Comparison of ENCODE assay signal across 29 mouse cellular contexts in the genomic region with DNA sequence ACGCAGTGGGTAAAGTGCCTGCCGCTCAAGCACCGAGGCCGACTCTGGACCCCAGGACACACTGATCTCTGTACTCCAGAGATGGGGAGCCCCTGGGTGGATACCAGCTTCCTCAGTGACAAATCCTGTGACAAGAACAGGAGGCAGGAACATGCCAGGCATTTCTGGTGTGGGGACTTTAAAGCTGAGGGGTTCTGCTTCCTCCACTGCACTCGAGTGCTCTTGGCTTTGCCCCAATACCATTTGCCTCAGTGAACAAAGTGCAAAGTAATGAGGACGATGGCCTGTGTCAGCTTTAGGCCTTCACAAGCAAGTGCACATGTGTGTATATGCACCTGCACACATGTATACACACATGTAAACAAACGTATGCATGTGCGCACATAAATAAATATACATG.
DNase-seq lines count a peak whose midpoint lies in the region; ATAC-seq and TF ChIP-seq lines count a peak whose summit lies in the region.
"Had no signal": no experiment of that assay in that cellular context is flagged by ENCODE, and none has a peak within 500 bp of the region (broad histone marks: within the 10 kb centered on the region; RNA-seq: fewer than 3 reads in every experiment).

No protein-coding gene starts in this region.

- DNase-seq in cerebellum, postnatal 10 days = peak; percentile 49 to 55
- DNase-seq in cerebellum, adult 9-11 months = no peak
- DNase-seq in heart, adult 11 months = peak; percentile 51
- DNase-seq in heart, postnatal 10 days = no peak
- DNase-seq in hindbrain, postnatal 0 days (ENCODE audit: low spot score) = peak; percentile 18
- DNase-seq in hindbrain, embryonic 11.5 days (ENCODE audit: low spot score) = no peak
- DNase-seq in left cerebral cortex, postnatal 4 days = peak; percentile 10
- no peak for DNase-seq in left cerebral cortex, postnatal 10 days (ENCODE audit: extremely low spot score in 1 of 2, low spot score in 2 of 2)
- DNase-seq: adrenal gland, adult 8-10 months; adrenal gland, postnatal 14 days; adrenal gland, postnatal 36 days; B cell, adult 2 months; cerebellum, adult 11-12 months; cerebellum, adult 2 months; cerebellum, adult 9-10 months; cerebellum, postnatal 36 days; embryo, embryonic 11 days had no signal

- no peaks in the 10 kb centered on the region for H3K27me3 ChIP-seq in hindbrain, postnatal 0 days (ENCODE audit: insufficient read depth, low read length)
- no peaks in the 10 kb centered on the region for H3K27me3 ChIP-seq in hindbrain, embryonic 11.5 days (ENCODE audit: control insufficient read depth, insufficient read depth, low read length)
- H3K27me3 ChIP-seq: CH12.LX; embryonic facial prominence, embryonic 13.5 days; embryonic facial prominence, embryonic 15.5 days; forebrain, embryonic 12.5 days; Patski had no signal

- intact Hi-C loops in heart, postnatal 10 days (cut with DNase I) = no loop called here
- intact Hi-C loops in left cerebral cortex, postnatal 4 days (cut with DNase I) = no loop called here
- intact Hi-C loops in left cerebral cortex, postnatal 10 days (cut with DNase I) = no loop called here

- no peak overlapping the region for H3K9ac ChIP-seq in hindbrain, postnatal 0 days (replicated peaks; ENCODE audit: low read length)
- H3K9ac ChIP-seq in hindbrain, embryonic 11.5 days (ENCODE audit: low read depth, low read length) = no peak overlapping the region
- H3K9ac ChIP-seq: embryonic facial prominence, embryonic 13.5 days; embryonic facial prominence, embryonic 15.5 days; forebrain, embryonic 12.5 days had no signal

- H3K4me2 ChIP-seq in hindbrain, postnatal 0 days (ENCODE audit: low read depth, low read length) = no peak overlapping the region
- no peak overlapping the region for H3K4me2 ChIP-seq in hindbrain, embryonic 11.5 days (replicated peaks; ENCODE audit: low read depth, low read length)
- H3K4me2 ChIP-seq: embryonic facial prominence, embryonic 13.5 days; embryonic facial prominence, embryonic 15.5 days; forebrain, embryonic 12.5 days had no signal

- no peak overlapping the region for H3K27ac ChIP-seq in hindbrain, postnatal 0 days
- no peak overlapping the region for H3K27ac ChIP-seq in hindbrain, embryonic 11.5 days (ENCODE audit: low read depth, low read length)
- H3K27ac ChIP-seq: embryonic facial prominence, embryonic 13.5 days; embryonic facial prominence, embryonic 15.5 days; forebrain, embryonic 10.5 days; forebrain, embryonic 12.5 days had no signal

- no peaks in the 10 kb centered on the region for H3K36me3 ChIP-seq in hindbrain, postnatal 0 days (ENCODE audit: insufficient read depth, low read length)
- H3K36me3 ChIP-seq in hindbrain, embryonic 11.5 days (ENCODE audit: control insufficient read depth, insufficient read depth, low read length) = no peaks in the 10 kb centered on the region
- H3K36me3 ChIP-seq: embryonic facial prominence, embryonic 13.5 days; embryonic facial prominence, embryonic 15.5 days; forebrain, embryonic 10.5 days; forebrain, embryonic 12.5 days; G1E had no signal

- H3K9me3 ChIP-seq in hindbrain, postnatal 0 days (ENCODE audit: low read length) = no peaks in the 10 kb centered on the region
- no peaks in the 10 kb centered on the region for H3K9me3 ChIP-seq in hindbrain, embryonic 11.5 days (ENCODE audit: control insufficient read depth, low read length)
- H3K9me3 ChIP-seq: embryonic facial prominence, embryonic 13.5 days; embryonic facial prominence, embryonic 15.5 days; forebrain, embryonic 10.5 days; forebrain, embryonic 12.5 days had no signal

- 79% methylated on average over 8 of the region's 8 CpGs for WGBS in hindbrain, postnatal 0 days
- whole genome bisulfite sequencing in hindbrain, embryonic 11.5 days = 93% methylated on average over 8 of the region's 8 CpGs

- no peak for ATAC-seq in hindbrain, postnatal 0 days
- ATAC-seq in hindbrain, embryonic 11.5 days (ENCODE audit: low FRiP score) = no peak
- ATAC-seq: activated CD4-positive, CD25-positive, alpha-beta regulatory T cell, adult 4 months; CD4-positive, CD25-positive, alpha-beta regulatory T cell, adult 4 months; forebrain, embryonic 14.5 days; forebrain, embryonic 16.5 days; Patski had no signal

- H3K4me3 ChIP-seq in hindbrain, postnatal 0 days (ENCODE audit: low read length) = no peak overlapping the region
- H3K4me3 ChIP-seq in hindbrain, embryonic 11.5 days (ENCODE audit: low read depth, low read length) = no peak overlapping the region
- H3K4me3 ChIP-seq: embryonic facial prominence, embryonic 13.5 days; embryonic facial prominence, embryonic 15.5 days; erythroblast, embryonic 14.5 days; forebrain, embryonic 10.5 days; forebrain, embryonic 12.5 days had no signal

- peaks cover 4% of the 10 kb centered on the region; the same call in 1 of the 2 replicates for H3K4me1 ChIP-seq in hindbrain, postnatal 0 days (ENCODE audit: insufficient read depth, low read length)
- H3K4me1 ChIP-seq in hindbrain, embryonic 11.5 days (replicated peaks; ENCODE audit: control insufficient read depth, insufficient read depth, low read length) = no peaks in the 10 kb centered on the region
- H3K4me1 ChIP-seq: embryonic facial prominence, embryonic 13.5 days; embryonic facial prominence, embryonic 15.5 days; forebrain, embryonic 10.5 days; forebrain, embryonic 12.5 days had no signal

- TF ChIP-seq CTCF in hindbrain, postnatal 0 days (IDR thresholded peaks at IDR 0.05; ENCODE audit: low read depth) = no peak

Comparison
In these comparisons a context has a peak if more than half of its experiments do, and no peak if none do; other contexts are left out.
1. DNase-seq: peak in cerebellum, postnatal 10 days (2 of 2), heart, adult 11 months (single experiment), hindbrain, postnatal 0 days (single experiment) and left cerebral cortex, postnatal 4 days (single experiment); none in cerebellum, adult 9-11 months (single experiment), heart, postnatal 10 days (0 of 2), hindbrain, embryonic 11.5 days (single experiment) and left cerebral cortex, postnatal 10 days (0 of 2).